Mouse (Mus musculus) kidney, embryonic 14.5 days (tissue): ENCODE data around the gene Safb2. TPM values are rescaled to one million over a fixed set of nuclear protein-coding genes. Genes with fewer than 3 reads are reported as not detected.

ENCODE experiments used
- ATAC-seq: fragments of 200-750 bp; cut with Nextera tagmentation; 2 replicates; pipeline ENCODE4 v1.8.0; 2017; ENCODE audit warnings: moderate number of reproducible peaks, mild to moderate bottlenecking, moderate TSS enrichment, moderate library complexity; ENCODE audit not compliant: low FRiP score, low TSS enrichment
- H3K27ac ChIP-seq: fragments of 300-500 bp; sonication (generic); 2 replicates; pipeline ENCODE4 v1.5.1; 2014; ENCODE audit warnings: low read depth, mild to moderate bottlenecking, low read length, moderate library complexity, mixed read lengths
- H3K27me3 ChIP-seq: fragments of 300-500 bp; sonication (generic); 2 replicates; pipeline ENCODE4 v1.6.1; 2014; ENCODE audit warnings: mild to moderate bottlenecking, low read length; ENCODE audit not compliant: control insufficient read depth, insufficient read depth
- H3K36me3 ChIP-seq: fragments of 300-500 bp; sonication (generic); 2 replicates; pipeline ENCODE4 v1.6.1; 2014; ENCODE audit warnings: low read length, mixed read lengths; ENCODE audit not compliant: control insufficient read depth, insufficient read depth
- H3K4me1 ChIP-seq: fragments of 300-500 bp; sonication (generic); 2 replicates; pipeline ENCODE4 v1.6.1; 2014; ENCODE audit warnings: low read length, mixed read lengths; ENCODE audit not compliant: control insufficient read depth, insufficient read depth
- H3K4me2 ChIP-seq: fragments of 300-500 bp; sonication (generic); replicated peaks from 2 replicates; pipeline ENCODE4 v1.6.1; 2014; ENCODE audit warnings: low read depth, mild to moderate bottlenecking, low read length
- H3K4me3 ChIP-seq: fragments of 300-500 bp; sonication (generic); 2 replicates; pipeline ENCODE4 v1.5.1; 2014; ENCODE audit warnings: mild to moderate bottlenecking, low read length
- H3K9ac ChIP-seq: fragments of 300-500 bp; sonication (generic); 2 replicates; pipeline ENCODE4 v1.6.1; 2014; ENCODE audit warnings: low read depth, mild to moderate bottlenecking, low read length, moderate library complexity
- H3K9me3 ChIP-seq: fragments of 300-500 bp; sonication (generic); 2 replicates; pipeline ENCODE4 v1.6.1; 2016; ENCODE audit warnings: low read length; ENCODE audit not compliant: control insufficient read depth
- WGBS: fragments of 180-500 bp; shearing (Covaris S2); extraction: QIAGEN DNeasy Blood & Tissue Kit; methylation state at CpG from one replicate; pipeline ENCODE4 v1.1.7; 2014; 5-methylcytosine and 5-hydroxymethylcytosine counted together
- polyA plus RNA-seq: library from polyadenylated mRNA; unstranded; fragments of >200 nt; fragmentation: Nextera tagmentation; extraction: Ambion mirVana; gene quantifications from 2 replicates; pipeline ENCODE4 v1.2.1, GENCODE M21; 2014

Safb2 gene
- polyA plus RNA-seq, 1 experiment from 2014 or later = 72.3 TPM

DNA sequence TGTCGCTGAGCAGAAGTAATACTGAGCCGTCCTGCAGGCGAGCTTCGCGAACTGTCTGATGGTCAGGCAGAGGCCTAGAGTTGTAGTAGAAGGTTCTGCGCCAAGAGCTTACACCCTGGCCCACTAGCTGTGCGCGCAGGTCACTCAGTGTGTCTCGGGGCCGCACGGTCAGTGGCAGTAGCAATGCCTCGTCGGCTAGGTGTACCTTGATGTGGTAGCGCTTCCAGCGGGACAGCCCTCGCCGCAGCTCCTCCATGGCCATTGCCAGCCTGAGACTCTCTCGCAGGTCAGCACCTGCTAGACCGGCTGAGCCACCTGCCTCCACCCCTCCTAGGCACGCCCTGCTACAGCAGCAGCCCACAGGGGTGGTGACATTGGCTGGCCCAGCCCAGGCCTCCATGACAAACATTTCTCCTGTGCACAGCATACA, 30.2 kb downstream of the Safb2 start, which contains the start of gene Gm20219:
Gm20219 (minus strand) TSS at position 266 of the 430 bp plus-strand sequence.
- Histone ChIP-seq H3K27me3 (no peaks in the 10 kb centered on the region), H3K9ac (no peak within 1 kb of the TSS), H3K9me3 (no peaks in the 10 kb centered on the region), H3K27ac (no peak within 1 kb of the TSS), H3K4me2 (no peak within 1 kb of the TSS), H3K36me3 (no peaks in the 10 kb centered on the region), H3K4me1 (no peaks in the 10 kb centered on the region), H3K4me3 (no peak within 1 kb of the TSS)
- WGBS = 74% methylated on average over 20 of the region's 20 CpGs
- ATAC-seq = 0 out of 2 replicates have a peak, but pooled peaks have one; percentile 48

DNA sequence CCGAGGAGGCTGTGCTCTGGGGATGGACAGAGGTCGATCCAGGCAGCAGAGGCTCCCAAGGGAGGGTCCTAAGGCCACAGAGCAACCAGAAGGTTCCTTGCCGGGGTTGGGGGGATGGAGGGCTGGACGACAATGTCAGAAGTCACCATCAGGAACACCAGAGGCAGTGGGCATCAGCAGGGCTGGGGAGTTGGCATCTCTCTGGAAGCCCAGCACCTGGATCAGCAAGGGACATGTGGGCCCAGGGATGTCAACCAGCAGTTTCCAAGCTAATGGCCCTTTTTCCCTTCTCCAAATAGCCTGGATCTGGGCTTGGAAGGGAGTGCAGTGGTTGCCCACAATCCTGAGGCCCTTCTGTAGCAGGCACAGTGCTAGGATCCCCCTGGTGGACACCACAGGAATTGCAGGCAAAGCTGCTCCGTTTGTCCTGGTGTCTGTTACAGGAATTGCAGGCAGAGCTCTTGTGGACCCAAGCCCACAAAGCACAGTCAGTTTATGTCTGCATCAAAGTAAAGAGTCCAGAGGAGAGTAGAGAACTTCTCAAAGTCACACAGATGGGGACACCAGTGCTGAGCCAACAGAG, 31.5 kb downstream of the Safb2 start:
- H3K27ac ChIP-seq = no peak overlapping the region
- 0 out of 2 replicates have a peak, but pooled peaks have one; percentile 24 for ATAC-seq
- WGBS = 63% methylated on average over 5 of the region's 5 CpGs

DNA sequence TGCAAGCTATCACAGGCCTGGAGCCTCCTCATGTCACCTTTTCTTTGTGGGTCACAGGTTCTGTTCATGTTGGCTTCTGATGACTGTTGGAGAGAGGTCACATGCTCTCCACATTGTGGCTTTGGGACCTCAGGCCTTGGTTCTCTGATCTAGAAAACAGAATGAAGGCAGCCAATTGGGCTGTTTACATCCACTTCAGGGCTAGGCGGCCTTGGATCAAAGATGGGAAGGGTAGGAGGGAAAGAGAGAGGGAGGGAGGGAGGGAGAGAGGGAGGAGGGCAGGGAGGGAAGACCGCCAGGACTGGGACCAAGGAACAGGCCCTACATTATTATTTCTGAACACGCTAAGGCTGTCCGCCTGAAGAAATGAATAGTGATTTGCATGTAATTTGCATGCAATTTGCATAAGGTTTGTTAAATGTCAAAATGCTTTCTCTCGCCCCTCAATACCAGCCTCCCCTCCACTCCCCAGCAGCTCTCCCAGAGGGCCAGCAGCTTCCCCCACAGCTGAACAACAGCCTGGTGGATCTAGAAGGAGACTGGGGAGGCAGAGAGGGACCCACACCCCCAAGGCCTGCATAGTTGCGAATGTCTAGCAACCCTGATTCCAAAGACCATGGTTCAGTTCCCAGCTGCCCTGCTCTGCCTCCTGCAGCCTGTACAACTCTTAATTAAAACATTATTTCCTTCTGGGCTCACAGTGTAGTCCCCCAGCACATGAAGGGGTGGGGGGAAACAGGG, 32.4 kb downstream of the Safb2 start:
- no peaks in the 10 kb centered on the region for H3K27me3 ChIP-seq
- no peaks in the 10 kb centered on the region for H3K9me3 ChIP-seq
- WGBS = 83% methylated on average over 6 of the region's 6 CpGs
- no peak overlapping the region for H3K4me3 ChIP-seq
- H3K9ac ChIP-seq = no peak overlapping the region
- no peak overlapping the region for H3K4me2 ChIP-seq
- no peak overlapping the region for H3K27ac ChIP-seq
- no peaks in the 10 kb centered on the region for H3K4me1 ChIP-seq
- ATAC-seq = no peak
- no peaks in the 10 kb centered on the region for H3K36me3 ChIP-seq

More for the DNA sequence above, 31.5 kb downstream of the Safb2 start:
- Histone ChIP-seq H3K4me1 (no peaks in the 10 kb centered on the region), H3K9ac (no peak overlapping the region), H3K4me3 (no peak overlapping the region), H3K4me2 (no peak overlapping the region), H3K9me3 (no peaks in the 10 kb centered on the region), H3K36me3 (no peaks in the 10 kb centered on the region), H3K27me3 (no peaks in the 10 kb centered on the region)

DNA sequence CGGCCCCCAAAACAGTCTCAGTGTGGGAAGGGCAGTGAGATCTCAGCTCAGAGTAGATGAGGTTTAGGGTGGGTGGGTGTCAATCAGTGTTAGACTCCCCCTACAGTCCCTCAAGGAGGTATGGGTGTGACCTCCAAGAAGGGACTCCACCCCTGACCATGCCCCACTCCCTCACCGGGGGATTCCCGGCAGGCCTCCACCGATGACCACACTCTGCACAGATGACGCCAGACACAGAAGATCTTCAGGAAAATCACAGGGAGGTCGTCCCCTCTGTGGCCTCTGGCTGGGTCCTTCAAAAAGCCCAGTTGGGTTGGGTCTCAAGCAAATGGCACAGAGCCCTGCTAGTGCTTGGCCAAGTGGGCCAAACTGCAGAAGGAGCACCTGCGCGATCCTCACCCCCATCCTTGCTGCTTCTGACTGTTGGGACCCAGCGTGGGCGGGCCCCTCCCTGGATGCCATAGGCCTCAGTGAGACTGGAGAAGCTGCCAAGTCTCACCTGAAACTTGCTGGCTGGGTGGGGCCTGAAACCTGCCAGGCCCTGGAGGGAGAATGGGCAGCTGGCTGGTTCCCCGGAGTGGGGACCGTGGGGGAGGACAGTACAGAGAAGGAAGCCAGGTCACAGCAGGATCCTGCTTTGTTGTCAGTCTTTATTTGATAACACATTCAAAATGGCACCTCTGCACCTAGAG, 33.5 kb downstream of the Safb2 start:
- H3K9ac ChIP-seq = no peak overlapping the region
- no peak overlapping the region for H3K4me3 ChIP-seq
- no peaks in the 10 kb centered on the region for H3K27me3 ChIP-seq
- H3K9me3 ChIP-seq = no peaks in the 10 kb centered on the region
- ATAC-seq = no peak
- WGBS = 66% methylated on average over 12 of the region's 12 CpGs
- no peaks in the 10 kb centered on the region for H3K36me3 ChIP-seq
- H3K4me2 ChIP-seq = no peak overlapping the region
- no peaks in the 10 kb centered on the region for H3K4me1 ChIP-seq
- no peak overlapping the region for H3K27ac ChIP-seq

DNA sequence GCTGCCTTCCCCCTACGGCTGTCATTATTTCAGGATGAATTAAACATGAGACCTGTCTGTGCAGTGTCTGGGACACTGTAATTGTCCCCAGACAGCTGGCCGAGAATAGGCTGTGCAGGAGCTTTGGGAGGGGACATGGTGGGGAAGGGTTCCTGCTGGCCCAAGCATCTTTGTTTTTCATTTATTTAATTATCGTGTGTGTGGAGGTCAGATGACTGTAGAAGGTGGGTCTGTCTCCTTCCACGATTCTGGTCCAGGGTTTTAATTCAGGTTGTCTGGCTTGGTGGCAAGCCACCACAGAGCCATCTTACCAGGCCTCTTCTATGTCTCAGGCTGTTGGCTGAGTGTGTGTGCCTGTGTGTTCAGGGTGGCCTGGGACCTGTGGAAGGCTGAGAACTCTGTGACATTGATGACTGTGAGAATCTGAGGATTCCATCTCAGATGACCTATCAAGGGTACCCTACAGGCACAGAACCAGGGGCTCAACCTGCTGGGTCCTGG, 35.7 kb downstream of the Safb2 start:
- no peak overlapping the region for H3K4me3 ChIP-seq
- no peak overlapping the region for H3K27ac ChIP-seq
- no peaks in the 10 kb centered on the region for H3K36me3 ChIP-seq
- ATAC-seq = no peak
- no peaks in the 10 kb centered on the region for H3K4me1 ChIP-seq
- 68% methylated on average over 4 of the region's 4 CpGs for WGBS
- H3K9me3 ChIP-seq = no peaks in the 10 kb centered on the region
- no peak overlapping the region for H3K4me2 ChIP-seq
- H3K9ac ChIP-seq = no peak overlapping the region
- no peaks in the 10 kb centered on the region for H3K27me3 ChIP-seq

DNA sequence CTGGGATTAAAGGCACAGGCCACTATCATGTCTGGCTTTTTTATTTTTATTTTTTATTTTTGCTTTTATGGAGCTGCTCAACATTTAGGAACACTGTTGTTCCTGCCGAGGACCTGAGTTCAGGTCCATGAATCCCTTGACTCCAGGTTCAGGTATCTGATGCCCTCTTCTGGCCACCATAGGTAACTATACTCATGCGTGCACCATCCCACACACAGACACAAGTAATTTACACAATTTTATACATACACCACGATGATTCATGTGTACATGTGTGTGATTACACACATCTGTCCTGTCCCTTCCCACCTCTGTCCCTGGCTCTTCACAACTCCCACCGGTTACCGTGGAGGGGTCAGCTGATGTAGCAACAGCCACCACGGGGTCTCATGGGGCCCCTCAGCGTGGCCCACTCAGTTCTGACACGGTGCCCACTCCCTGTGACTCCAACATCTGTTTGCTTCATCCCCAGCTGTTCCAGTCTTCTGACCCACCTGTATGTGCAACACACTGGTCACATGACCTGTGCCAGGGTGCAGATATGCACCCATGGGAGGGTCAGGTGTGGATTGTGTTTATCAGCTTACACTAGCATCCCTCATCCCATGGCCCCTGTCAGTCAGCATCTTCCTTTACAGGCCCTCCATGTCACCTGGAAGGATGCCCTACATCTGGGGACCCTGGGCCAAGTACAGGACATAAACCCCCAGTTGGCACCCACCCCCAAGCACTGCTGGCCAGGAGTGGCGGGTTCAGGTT, 36.4 kb downstream of the Safb2 start:
- Histone ChIP-seq H3K4me2 (no peak overlapping the region), H3K4me1 (no peaks in the 10 kb centered on the region), H3K27ac (no peak overlapping the region), H3K9ac (no peak overlapping the region), H3K27me3 (no peaks in the 10 kb centered on the region), H3K36me3 (no peaks in the 10 kb centered on the region), H3K9me3 (no peaks in the 10 kb centered on the region), H3K4me3 (no peak overlapping the region)
- ATAC-seq = no peak; the same call in 1 of the 2 replicates
- 76% methylated on average over 9 of the region's 9 CpGs for WGBS

DNA sequence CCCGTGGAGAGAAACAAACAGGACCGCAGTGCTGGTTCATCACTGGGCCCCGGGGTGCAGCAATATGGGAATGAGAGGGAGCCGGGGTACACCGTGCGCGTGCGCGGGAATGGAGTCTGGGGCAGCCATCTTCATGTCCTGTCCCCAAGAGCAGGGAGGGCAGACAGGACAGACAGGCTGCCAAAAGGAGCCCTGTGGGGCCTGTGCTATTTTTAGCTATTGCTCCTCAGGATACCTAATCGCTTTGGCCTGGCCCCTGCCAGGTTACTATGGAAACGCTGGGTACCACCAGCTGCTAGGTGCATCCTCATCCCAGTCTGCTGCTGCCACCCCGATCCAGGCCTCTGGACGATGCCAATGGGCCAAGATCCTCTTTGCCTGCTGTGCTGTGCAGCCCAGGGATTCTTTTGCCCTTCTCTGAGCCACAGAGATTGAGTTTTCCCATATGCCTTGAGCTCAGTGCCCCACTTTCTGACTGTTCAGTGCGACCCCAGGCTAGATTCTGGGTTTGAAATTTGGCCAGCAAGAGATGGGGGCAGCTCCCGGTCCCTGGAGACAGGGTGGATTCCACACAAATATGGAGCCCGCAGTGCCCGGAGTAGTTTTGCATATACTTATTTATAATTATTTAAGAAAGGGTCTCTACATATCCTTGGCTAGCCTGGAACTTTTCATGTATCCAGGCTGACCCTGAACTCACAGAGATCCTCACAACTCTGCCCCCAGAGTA, 37.1 kb downstream of the Safb2 start:
- no peak overlapping the region for H3K4me2 ChIP-seq
- H3K27me3 ChIP-seq = no peaks in the 10 kb centered on the region
- H3K27ac ChIP-seq = no peak overlapping the region
- no peak overlapping the region for H3K9ac ChIP-seq
- H3K4me3 ChIP-seq = no peak overlapping the region
- H3K4me1 ChIP-seq = no peaks in the 10 kb centered on the region
- 69% methylated on average over 17 of the region's 17 CpGs for WGBS
- H3K36me3 ChIP-seq = no peaks in the 10 kb centered on the region
- no peak for ATAC-seq
- no peaks in the 10 kb centered on the region for H3K9me3 ChIP-seq

DNA sequence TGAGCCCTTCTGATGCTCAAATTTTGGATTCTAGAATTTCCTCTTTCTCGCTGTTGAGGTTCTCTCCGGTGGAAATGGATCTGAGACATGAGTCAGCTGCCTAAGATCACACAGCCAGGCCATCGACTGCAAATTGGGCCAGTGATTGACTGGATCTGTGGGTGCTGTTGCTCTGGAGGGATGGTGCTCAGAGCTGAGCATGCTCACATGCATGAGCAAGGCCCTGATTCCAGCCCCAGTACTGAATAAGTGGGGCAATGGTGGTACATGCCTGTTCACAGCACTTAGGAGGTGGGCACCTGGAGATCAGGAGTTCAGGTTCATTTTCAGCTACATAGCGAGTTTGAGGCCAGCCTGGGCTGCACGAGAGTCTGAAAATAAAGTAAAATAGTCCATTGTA, 37.8 kb downstream of the Safb2 start:
- Histone ChIP-seq H3K4me2 (no peak overlapping the region), H3K27me3 (no peaks in the 10 kb centered on the region), H3K9me3 (no peaks in the 10 kb centered on the region), H3K4me3 (no peak overlapping the region), H3K4me1 (no peaks in the 10 kb centered on the region), H3K9ac (no peak overlapping the region), H3K27ac (no peak overlapping the region), H3K36me3 (no peaks in the 10 kb centered on the region)
- 82% methylated on average over 5 of the region's 5 CpGs for WGBS
- no peak for ATAC-seq
